Mouse (Mus musculus): ENCODE measurements around the gene Ap5z1. TPM values are rescaled to one million over a fixed set of nuclear protein-coding genes. Genes with fewer than 3 reads are reported as not detected.

The Ap5z1 gene
- polyA plus RNA-seq, 1 experiment = 26.2 TPM

- DNase-seq (ENCODE audit: low read depth) = peak; percentile 31
- TF ChIP-seq POLR2A (IDR thresholded peaks at IDR 0.05; ENCODE audit: borderline replicate concordance, extremely low read depth, insufficient read depth, insufficient read length, poor library complexity, severe bottlenecking) (no peak), CTCF (IDR thresholded peaks at IDR 0.05; ENCODE audit: borderline replicate concordance, extremely low read depth, insufficient read depth, insufficient read length) (no peak)
These were observed 61.1 kb downstream of the Ap5z1 start for GRCm38 (mm10) chr5:142524711-142525464.

Other genes with a start within 250 kb of the Ap5z1 start
- 12.5 and 22.1 TPM in 2 replicates for gene Foxk1, start 62.4 kb upstream of the Ap5z1 start, polyA plus RNA-seq (2012; rRNA removed)
- 0.34 and 0.49 TPM in 2 replicates for gene Papolb, start 66.1 kb downstream of the Ap5z1 start, polyA plus RNA-seq (2012; rRNA removed)
- 18.6 and 23.2 TPM in 2 replicates for gene Radil, start 87.2 kb downstream of the Ap5z1 start, polyA plus RNA-seq (2012; rRNA removed)
- gene Mmd2, start 144.9 kb downstream of the Ap5z1 start, polyA plus RNA-seq (2012; rRNA removed) = 25.5 and 29.0 TPM in 2 replicates
- 51.5 and 51.7 TPM in 2 replicates for gene Wipi2, start 163.8 kb downstream of the Ap5z1 start, polyA plus RNA-seq (2012; rRNA removed)
- gene Slc29a4, start 228.6 kb downstream of the Ap5z1 start, polyA plus RNA-seq (2012; rRNA removed) = 109 and 122 TPM in 2 replicates

Measured in brain, embryonic 14.5 days (tissue).